In the genomic region with DNA sequence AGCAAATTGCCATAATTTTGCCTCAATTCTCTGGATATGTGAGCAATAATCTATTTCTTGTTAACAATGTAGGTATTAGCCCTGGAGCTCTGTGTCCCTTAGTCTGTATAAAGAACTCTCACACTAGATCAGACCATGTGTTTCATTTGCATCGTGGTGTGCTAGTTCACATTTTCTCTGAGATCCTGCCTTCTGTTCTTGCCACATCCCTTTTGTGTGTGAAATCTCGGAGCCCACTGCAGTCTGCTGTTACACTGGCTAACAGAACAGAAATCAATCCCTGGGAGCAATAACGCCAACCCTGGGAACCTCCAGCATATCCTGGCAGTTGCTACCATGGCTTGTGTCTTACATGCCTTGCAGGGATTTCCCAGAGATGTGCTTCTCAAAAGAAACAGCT, we compare ENCODE assay signal across 16 mouse cellular contexts.
"Had no signal": no experiment of that assay in that cellular context is flagged by ENCODE, and none has a peak within 500 bp of the region (broad histone marks: within the 10 kb centered on the region; RNA-seq: fewer than 3 reads in every experiment).

No protein-coding gene starts in this region.

- H3K9ac ChIP-seq: lung, embryonic 15.5 days; midbrain, embryonic 13.5 days; midbrain, embryonic 15.5 days; neural tube, embryonic 12.5 days; stomach, embryonic 15.5 days had no signal

- H3K4me1 ChIP-seq: lung, embryonic 15.5 days; megakaryocyte, embryonic 14.5 days; midbrain, embryonic 13.5 days; midbrain, embryonic 15.5 days; neural tube, embryonic 12.5 days; stomach, embryonic 15.5 days had no signal

- H3K36me3 ChIP-seq: lung, embryonic 15.5 days; midbrain, embryonic 13.5 days; midbrain, embryonic 15.5 days; neural tube, embryonic 12.5 days; stomach, embryonic 15.5 days had no signal

- ATAC-seq: lung, postnatal 0 days; midbrain, embryonic 13.5 days; midbrain, embryonic 15.5 days had no signal

- H3K27ac ChIP-seq: lung, embryonic 15.5 days; macrophage; midbrain, embryonic 13.5 days; midbrain, embryonic 15.5 days; neural tube, embryonic 12.5 days; stomach, embryonic 15.5 days; stomach, postnatal 0 days had no signal

- H3K4me3 ChIP-seq: lung, embryonic 15.5 days; megakaryocyte, embryonic 14.5 days; midbrain, embryonic 13.5 days; midbrain, embryonic 15.5 days; neural tube, embryonic 12.5 days; stomach, embryonic 15.5 days had no signal

- H3K9me3 ChIP-seq: lung, embryonic 15.5 days; megakaryocyte, embryonic 14.5 days; midbrain, embryonic 13.5 days; midbrain, embryonic 15.5 days; neural tube, embryonic 12.5 days; stomach, embryonic 15.5 days had no signal

- H3K4me2 ChIP-seq: lung, embryonic 15.5 days; midbrain, embryonic 11.5 days; midbrain, embryonic 13.5 days; midbrain, embryonic 15.5 days; neural tube, embryonic 12.5 days; stomach, embryonic 15.5 days had no signal

- H3K27me3 ChIP-seq: lung, embryonic 15.5 days; megakaryocyte, embryonic 14.5 days; midbrain, embryonic 13.5 days; midbrain, embryonic 15.5 days; neural tube, embryonic 12.5 days; stomach, embryonic 15.5 days had no signal

- DNase-seq: lung, adult 2 months; lung, postnatal 14 days; lung, postnatal 36 days; right cerebral cortex, postnatal 14 days; thymus, adult 2 months; thymus, postnatal 25 days had no signal
